Mouse (Mus musculus) G1E (cell line): ENCODE data around the gene Atp13a4.

Experiments used
- CTCF ChIP-seq: IDR thresholded peaks from 2 replicates; pipeline ENCODE4 v1.5.1; 2012; ENCODE audit warnings: low read depth, low read length, inconsistent platforms, mixed read lengths
- GATA1 ChIP-seq: IDR thresholded peaks from 2 replicates; pipeline ENCODE4 v1.6.1; 2012; ENCODE audit warnings: borderline replicate concordance, low read length, inconsistent platforms, mixed read lengths
- GATA2 ChIP-seq: IDR thresholded peaks from 2 replicates; pipeline ENCODE4 v1.6.1; 2012; ENCODE audit warnings: low read depth, low read length, inconsistent platforms, borderline replicate concordance
- POLR2AphosphoS5 ChIP-seq: IDR thresholded peaks from 2 replicates; pipeline ENCODE4 v1.6.1; 2012; ENCODE audit warnings: low read depth, low read length, inconsistent platforms; ENCODE audit not compliant: insufficient replicate concordance
- TAL1 ChIP-seq: conservative IDR thresholded peaks from 2 replicates; pipeline ENCODE4 v1.6.1; 2012; ENCODE audit warnings: low read depth, low read length, inconsistent platforms, mixed read lengths

DNA sequence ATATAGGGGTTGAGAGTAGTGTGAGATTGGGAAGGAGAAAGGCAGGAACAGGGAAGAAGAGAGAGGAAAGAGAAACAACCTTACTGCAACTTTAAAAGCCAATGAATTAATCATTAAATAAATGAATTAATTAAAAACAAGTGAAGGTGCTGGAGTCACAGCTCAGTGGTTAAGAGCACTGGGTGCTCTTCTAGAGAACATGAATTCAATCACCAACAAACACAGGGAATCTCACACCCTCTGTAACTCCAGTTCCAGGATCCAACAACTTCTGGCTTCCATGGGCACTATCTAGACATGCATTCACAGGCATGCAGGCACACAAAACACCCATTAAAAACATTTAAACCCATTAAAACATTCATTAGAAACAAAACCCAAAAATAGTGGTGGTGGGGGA lies 63.2 kb downstream of the Atp13a4 start:
- TF ChIP-seq GATA1 (no peak), CTCF (no peak), GATA2 (no peak), TAL1 (no peak), POLR2AphosphoS5 (no peak)
